Mouse (Mus musculus) erythroid progenitor cell, adult 5-6 weeks (primary cell): ENCODE measurements around the gene Rsph3a. TPM values are rescaled to one million over a fixed set of nuclear protein-coding genes. Genes with fewer than 3 reads are reported as not detected.
A peak's percentile ranks its signal among the peaks of the same experiment; 100 is the strongest.
"Not testable (repeated sequence)": the region's sequence is repeated elsewhere in the genome, so short reads cannot be mapped to it uniquely, and the experiment has no call there.

ENCODE experiments used
- ATAC-seq: replicated peaks from 2 replicates; pipeline ENCODE4 v1.8.0; 2016; ENCODE audit warnings: moderate number of reproducible peaks, mild to moderate bottlenecking, moderate TSS enrichment, inconsistent platforms; ENCODE audit not compliant: poor library complexity, low FRiP score, severe bottlenecking
- total RNA-seq, 2 experiments: library from RNA; stranded (forward) in 1 of 2; stranded (reverse) in 1 of 2; fragments of 150-400 nt in 1 of 2; fragments of 186-747, 209-891 nt in 1 of 2; gene quantifications; 2 replicates each; pipeline versions ENCODE4 v1.2.3 to v1.2.4; 2015 to 2017; ENCODE audit warnings: low replicate concordance in 2 of 2

Gene Rsph3a
- total RNA-seq, 2 experiments from 2014 or later = 19.5 to 39.0 TPM

DNA sequence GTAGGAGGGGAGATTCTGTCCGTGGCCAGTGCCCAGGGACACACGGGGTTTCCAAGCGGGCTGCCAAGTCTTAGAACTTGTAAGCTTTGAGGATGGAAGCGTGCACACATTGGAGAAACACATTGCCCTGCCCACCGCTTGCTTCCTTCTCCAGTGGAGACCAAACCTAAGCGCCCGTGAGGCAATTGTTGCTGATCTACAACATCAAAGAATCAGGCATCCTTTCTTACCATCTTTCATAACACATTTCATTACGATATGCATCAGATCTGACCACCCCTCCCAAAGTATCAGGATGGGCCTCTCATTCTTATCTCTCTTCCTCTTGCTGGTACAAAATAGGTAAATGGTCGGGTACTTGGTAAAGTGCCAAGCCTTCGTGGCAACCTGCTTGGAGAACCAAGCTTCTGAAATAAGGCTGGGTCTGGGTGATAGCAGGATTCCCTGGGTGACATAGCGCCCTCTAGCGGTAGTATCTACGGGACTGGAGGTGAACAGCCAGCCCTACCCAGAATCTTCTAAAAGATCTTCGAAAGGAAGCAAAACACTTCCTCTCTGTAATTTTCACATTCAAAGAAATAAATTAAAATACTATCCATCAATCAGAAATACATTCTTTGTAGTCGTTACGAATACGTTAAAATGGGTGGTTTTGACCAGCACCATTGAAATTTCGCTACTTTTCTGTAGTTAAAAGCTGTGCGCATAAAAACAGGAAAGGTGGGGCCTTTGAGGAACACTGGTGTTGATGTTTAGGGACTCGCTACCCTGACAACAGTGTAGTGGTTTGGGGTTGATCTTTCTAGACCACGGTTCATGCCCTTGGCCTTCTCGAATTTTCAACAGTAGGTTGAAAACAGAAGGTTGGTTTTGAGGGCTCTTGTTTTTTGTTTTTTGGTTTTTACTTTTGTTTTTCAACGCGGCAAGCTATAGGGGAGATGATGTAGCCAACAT lies 17.6 kb upstream of the Rsph3a start:
- peak; percentile 66; the same call in 1 of the 2 replicates for ATAC-seq

DNA sequence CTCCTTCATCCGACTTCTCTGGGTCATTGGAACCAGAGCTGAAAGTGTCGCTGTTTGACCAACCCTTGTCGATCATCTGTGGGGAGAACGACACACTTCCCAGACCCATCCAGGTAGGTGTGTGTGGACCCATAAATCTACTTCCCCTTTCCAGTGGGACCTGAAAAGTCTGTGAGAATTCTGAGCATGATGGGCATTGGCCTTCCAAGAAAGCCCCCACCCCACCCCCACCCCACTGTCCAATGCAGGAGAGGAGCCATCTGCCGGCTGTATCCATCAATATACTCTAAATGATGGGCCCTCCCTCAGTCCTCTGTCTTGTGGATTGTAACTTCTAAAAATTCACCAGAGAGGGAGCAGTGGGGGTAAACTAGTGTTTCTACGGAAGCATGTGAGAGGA lies 16.8 kb upstream of the Rsph3a start:
- no peak for ATAC-seq

GRCm38 (mm10) chr17:7929279-7929678 lies 16.1 kb upstream of the Rsph3a start:
- no peak for ATAC-seq

DNA sequence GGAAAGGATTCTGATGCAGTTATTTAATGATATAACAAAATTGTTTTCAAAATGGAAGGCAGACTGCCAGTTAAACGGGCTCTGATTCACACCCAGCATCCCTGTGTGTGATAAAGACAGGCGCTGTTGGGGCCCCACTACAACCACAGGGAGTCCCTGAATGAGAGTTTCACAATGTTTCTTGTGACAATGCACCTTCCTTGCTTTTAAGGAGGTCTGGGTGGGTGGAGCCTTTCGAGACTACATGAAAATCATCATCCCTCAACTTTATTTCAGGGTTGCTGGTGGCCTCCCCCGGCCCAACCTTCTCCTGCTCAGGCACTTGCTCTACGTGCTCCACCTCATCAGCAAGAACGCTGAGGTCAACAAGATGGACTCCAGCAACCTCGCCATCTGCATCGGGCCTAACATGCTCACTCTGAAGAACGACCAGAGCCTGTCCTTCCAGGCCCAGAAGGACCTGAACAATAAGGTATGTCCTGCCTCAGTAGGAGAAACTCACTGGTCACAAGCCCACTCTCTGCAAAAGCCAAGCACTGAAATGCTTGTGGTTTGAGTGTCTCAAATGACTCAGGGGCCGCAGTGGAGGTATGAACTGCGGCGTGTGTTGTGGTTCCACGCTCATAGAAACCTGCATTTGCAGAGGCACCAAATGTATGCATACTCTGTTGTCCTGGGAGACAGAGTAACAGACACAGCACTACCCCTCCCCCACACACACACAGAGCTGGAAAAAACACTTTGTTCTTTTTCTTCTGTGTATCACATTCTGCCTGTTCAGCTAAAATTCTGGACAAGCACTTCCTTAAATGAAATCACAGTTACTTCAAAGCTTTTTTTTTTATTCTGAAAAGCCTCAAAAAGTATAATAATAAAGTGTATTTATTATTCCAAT lies 14.1 kb upstream of the Rsph3a start:
- no peak for ATAC-seq

DNA sequence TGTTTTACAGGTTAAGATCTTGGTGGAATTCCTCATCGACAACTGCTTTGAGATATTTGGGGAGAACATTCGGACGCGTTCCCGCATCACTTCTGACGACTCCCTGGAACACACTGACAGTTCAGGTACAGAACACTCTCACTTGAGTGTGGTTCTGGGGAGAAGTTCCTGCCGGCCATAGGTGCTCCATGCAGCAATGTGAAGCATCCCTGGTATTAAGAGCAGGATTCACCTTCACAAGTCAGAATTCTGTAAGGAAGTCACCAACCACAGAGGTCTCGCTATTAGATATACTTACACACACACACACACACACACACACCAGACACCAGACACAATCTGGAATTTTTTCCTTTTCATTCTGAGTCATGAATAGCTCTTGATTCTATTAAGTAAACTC lies 13.3 kb upstream of the Rsph3a start:
- ATAC-seq = not testable (repeated sequence)

DNA sequence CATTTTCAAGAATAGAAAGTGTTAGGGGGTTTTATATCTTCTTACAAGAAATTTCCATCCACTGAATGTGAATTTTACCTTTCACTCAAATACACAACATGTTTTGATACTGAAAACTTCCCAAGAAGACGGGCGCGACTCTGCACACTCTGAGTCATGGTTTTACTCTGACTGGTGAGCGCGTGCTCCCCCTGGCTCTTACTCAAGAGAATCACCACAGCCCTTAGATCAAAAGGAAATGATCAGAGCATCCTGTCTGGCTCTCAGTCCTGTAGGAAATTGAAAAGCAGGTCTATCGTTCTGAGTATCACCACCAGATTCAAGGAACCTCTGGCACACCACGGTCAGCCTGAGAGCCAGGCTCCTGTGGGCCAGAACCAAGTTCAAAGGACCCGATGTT lies 5.8 kb upstream of the Rsph3a start:
- ATAC-seq = no peak

- ATAC-seq = peak; percentile 27
These were observed 726 bp downstream of the Rsph3a start for GRCm38 (mm10) chr17:7946053-7946627.

DNA sequence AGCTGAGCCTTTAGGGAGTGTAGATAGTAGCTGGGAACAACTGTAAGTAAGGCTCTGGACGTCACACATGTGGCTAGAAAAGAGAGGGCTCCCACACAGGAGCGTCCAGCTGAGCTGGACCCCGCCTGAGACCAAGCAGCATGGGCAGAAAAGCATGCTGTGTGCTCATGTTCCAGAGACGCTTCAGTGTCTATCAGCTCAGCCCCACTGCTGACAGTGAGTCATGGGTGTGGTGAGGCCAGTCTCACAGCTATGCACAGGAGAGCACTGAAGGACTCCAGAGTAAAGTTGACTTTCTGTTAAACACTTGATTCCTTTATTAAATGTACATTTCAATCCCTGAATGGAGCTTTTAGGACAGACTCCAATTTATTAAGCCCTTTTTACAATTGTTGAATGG lies 5.9 kb downstream of the Rsph3a start:
- not testable (repeated sequence) for ATAC-seq

GRCm38 (mm10) chr17:7957242-7957641 lies 11.8 kb downstream of the Rsph3a start:
- ATAC-seq = not testable (repeated sequence)

DNA sequence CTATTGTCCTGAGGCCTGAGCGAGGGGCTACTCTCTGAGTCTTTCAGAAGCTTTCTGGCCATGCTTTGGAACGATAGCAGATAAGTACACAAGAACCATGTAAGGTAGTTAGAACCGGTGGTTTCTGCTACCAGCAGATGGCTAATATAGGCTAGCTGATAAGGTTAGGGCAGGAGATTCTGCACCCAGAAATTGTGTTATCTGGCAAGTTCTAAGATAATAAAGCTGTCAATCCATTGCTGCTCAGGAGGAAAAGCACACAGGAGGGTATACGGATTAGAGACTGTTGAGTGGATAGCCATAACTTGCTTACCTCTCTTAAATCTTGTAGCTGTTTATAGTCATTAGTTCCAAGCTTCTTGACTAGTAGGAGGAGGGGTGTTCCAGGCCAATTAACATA lies 17.9 kb downstream of the Rsph3a start:
- 0 out of 2 replicates have a peak, but pooled peaks have one; percentile 14 for ATAC-seq

- ATAC-seq = not testable (repeated sequence)
These were observed 19.0 kb downstream of the Rsph3a start for GRCm38 (mm10) chr17:7964398-7964797.

GRCm38 (mm10) chr17:7968490-7968889 lies 23.1 kb downstream of the Rsph3a start:
- not testable (repeated sequence) for ATAC-seq

DNA sequence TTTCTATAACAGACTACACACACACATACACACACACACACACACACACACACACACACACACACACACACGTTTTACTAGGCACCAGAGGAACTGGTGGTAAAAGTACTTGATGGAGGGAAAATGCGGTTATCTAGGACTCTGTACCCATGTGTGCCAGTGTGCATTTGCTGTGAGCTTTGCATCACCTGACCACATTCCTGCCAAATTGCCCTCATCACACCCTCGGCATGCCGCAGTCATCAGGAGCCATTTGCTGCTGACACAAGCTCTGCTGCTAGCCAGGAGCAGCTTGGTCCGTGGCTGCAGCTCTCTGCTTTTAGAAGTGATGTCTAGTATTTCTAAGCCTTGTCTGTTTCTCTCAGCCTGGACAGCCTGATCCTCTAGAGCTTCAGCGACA lies 24.4 kb downstream of the Rsph3a start:
- not testable (repeated sequence) for ATAC-seq

- peak; percentile 84 for ATAC-seq
These were observed 38.1 kb downstream of the Rsph3a start for GRCm38 (mm10) chr17:7983484-7983883.

DNA sequence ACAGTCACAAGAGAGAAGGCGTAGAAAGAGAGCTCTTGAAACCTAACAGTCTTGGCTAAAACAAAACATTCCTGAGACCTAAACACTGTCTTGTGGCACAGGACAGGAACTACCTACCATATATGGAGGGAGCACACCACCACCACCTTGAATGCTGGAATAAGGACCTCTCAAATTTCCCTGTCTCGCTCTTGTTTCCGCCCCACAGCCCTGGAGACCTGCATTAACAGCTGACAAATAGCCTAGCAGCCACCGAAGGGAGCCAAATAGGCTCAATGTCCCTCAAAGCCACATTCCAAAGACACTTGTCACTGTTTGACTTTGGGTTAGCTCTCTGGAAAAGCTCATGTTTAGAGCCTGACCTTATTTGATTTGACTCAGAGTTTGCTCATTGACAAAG lies 40.2 kb downstream of the Rsph3a start:
- ATAC-seq = not testable (repeated sequence)

GRCm38 (mm10) chr17:7987038-7987437 lies 41.6 kb downstream of the Rsph3a start:
- ATAC-seq = not testable (repeated sequence)

DNA sequence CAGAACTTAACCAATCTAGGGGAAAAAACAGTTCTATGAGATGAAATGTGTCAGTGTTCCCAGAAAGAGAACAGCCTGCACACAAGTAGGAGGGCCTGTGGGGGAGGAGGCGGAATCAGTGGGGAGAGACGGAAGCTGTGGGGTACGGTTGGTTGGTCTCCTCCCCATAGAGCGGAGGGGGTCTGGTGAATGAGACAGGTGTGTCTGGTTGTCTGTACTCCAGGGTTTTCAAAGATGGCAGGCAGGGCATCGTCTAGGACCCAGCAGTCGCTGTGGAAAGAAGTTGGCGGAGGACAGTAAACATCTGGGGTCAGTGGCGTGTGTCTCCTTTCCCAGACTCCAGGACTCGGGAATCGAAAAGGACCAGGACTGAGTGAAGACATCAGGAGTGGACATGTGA lies 57.8 kb downstream of the Rsph3a start:
- ATAC-seq = not testable (repeated sequence)

DNA sequence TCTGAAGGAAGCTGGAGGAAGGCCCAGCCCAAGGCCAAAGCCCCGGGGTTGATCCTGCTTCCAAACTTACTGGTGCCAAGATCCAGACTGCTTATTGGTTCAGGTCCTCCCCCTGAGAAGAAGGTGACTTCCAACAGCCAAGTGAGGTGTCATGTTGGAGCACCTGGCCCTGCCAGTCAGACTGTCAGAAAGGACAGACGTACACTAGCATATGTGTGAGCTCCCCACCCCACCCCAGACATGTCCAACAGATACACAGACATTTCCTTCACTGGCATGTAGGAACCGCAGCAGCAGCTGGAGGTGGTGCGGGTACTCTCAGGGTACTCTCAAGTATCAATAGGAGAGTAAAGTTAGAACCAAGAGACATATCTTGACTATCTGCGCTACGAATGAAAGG lies 61.4 kb downstream of the Rsph3a start:
- ATAC-seq = not testable (repeated sequence)

- ATAC-seq = not testable (repeated sequence)
These were observed 64.2 kb downstream of the Rsph3a start for GRCm38 (mm10) chr17:8009565-8009964.

DNA sequence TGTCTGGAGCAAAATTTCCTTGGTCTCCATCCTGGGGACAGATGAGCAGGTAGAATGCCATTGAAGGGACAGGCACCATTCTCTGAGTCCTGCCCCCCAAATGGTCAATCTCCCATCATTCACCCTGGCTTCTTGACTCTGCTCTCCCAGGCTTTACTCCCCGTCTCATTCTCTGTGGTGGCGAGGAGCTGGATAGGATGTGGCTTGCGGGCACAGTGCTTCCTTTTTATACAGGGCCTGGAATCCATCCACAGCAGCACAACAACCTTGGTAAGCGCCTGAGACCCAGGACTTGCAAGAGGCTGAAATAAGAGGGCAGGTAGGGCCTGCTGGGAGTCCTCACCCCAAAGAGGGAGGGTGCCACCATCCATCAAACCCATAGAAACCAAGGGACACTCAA lies 68.6 kb downstream of the Rsph3a start:
- not testable (repeated sequence) for ATAC-seq
